Mouse (Mus musculus): ENCODE data around the gene Itk.

DNA sequence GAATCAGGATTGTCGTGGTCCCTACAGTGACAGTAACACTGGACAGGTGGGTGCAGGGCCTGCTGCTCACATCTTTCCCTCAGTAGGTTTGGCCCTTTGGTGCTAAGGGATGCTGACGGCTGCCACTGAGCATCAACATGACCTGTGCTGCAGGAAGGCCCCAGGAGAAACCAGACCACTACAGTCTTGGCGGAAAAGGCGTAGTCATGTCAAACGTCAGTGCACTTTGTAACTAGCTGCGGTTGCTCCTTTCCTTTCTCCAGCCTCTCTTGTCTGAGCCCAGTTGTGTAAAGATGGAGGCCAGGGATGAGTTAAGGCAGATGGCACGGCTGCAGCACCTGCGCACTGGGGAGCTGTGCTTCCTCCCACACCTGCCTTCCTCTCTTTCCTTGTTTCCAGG is 14.3 kb downstream of the Itk start:
- no peak for TF ChIP-seq CTCF (IDR thresholded peaks at IDR 0.05; ENCODE audit: low read depth, low read length)
- TF ChIP-seq POLR2A (IDR thresholded peaks at IDR 0.05; ENCODE audit: borderline replicate concordance, low read depth, low read length) = no peak

Measured in bone marrow macrophage, adult 2 months (primary cell).